Mouse (Mus musculus) lung, postnatal 4 days (tissue): Measurements from ENCODE around the gene Pxmp4.

Source experiments
- DNase-seq, 2 experiments: peaks; one replicate each; pipeline ENCODE4 v3.0.0; 2021

Gene Pxmp4

GRCm38 (mm10) chr2:154603638-154604153 lies at the start of gene Pxmp4:
Gene Pxmp4 (minus strand): TSS chr2:154603708.
- peak; percentile 99 for DNase-seq

GRCm38 (mm10) chr2:154651363-154651762 lies 47.9 kb upstream of the Pxmp4 start, which contains the start of gene Chmp4b:
Gene Chmp4b (plus strand): TSS chr2:154651705.
- DNase-seq = peak; percentile 56 to 72

- DNase-seq = no peak
These were observed 46.9 kb upstream of the Pxmp4 start for GRCm38 (mm10) chr2:154650404-154650803.

DNA sequence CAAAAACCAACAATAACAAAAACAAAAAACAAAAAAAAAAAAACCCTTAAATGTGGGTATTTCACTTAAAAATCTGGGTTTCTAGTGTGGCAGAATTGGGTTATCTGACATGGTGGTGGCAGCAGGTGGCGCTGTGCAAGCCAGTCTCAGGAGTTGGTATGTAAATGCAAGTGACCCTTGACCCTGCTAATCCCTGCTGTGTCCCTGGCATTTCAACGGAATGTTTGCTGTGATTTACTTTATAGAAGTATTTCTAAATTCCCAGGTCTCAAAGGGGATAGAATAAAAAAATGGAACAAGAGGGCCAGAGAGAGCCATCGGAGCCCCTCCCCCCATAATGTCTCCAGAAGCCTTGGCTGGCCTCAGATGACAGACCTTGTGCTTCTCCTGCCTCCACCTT lies 44.6 kb upstream of the Pxmp4 start:
- DNase-seq = no peak

DNA sequence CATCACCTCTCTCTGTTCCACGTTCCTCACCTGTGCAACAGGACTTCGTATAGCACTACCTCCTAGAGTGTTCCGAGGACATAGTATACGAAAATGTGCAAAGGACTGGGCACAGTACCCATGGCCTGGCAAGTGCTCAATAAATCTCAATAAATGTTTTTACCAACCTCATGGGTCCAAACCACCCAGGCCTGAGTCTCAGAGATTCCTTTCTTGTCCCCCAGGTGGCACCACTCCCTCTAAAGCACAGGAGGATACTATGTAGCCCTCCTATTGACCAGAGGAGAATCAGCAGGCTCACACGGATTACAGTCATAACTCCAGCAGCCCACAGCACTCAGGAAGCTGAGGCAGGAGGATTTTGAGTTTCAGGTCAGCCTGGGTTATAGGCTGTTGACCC lies 43.1 kb upstream of the Pxmp4 start:
- DNase-seq = peak in 1 of 2 experiments; percentile 51

DNA sequence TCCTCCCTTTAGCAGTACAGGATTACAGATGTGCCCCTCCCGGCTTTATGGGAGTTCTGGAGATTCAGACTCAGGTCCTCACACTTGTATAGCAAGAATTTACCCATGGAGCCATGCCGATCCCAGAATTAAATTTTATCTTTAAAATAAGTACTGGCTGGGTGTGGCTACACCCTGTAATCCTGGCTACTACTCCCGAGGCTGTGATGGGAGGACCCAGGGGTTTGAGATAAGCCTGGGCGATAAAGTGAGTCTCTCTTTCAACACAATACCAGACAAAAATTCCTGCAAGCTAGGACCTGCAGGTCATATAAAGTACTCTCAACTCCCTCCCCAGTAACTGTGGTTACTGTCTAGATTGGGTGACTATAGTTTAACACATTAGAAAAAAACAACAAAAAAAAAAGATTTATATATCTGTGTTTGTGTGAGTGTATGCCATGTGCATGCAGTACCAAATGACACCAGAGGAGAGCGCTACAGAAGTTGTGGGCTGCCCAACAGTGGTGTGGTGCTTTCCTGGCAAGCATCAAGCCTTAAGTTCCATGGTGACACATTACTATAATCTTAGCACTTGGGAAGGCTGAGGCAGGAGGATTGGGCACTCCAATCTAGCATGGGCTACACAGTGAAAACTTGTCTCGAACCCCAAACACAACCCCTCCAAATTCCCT lies 39.3 kb upstream of the Pxmp4 start:
- no peak for DNase-seq

DNA sequence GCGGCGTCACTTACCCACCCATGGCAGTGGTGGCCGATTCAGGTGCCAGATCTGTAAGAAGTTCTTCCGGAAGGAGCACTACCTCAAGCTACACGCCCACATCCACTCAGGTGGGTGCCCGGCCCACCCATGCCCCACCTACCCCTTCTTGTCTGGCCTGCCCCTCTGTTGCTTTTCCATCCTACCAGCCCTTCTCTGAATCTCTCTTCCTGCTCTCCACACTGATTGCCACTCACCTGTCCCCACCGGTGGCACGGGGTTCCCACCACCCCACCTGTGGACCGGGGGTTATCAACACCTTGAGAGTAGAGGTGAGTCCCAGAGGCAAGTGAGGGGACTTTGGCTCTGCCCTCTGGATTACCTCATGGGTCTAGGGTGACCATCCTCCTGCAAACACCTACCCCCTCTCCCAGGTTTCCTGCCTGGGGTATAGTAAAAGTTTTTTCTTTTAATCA lies 38.5 kb upstream of the Pxmp4 start:
- DNase-seq = peak; percentile 29 to 74

GRCm38 (mm10) chr2:154641176-154641575 lies 37.7 kb upstream of the Pxmp4 start:
- DNase-seq = peak in 1 of 2 experiments; percentile 79

- no peak for DNase-seq
These were observed 35.6 kb upstream of the Pxmp4 start for GRCm38 (mm10) chr2:154639115-154639514.

DNA sequence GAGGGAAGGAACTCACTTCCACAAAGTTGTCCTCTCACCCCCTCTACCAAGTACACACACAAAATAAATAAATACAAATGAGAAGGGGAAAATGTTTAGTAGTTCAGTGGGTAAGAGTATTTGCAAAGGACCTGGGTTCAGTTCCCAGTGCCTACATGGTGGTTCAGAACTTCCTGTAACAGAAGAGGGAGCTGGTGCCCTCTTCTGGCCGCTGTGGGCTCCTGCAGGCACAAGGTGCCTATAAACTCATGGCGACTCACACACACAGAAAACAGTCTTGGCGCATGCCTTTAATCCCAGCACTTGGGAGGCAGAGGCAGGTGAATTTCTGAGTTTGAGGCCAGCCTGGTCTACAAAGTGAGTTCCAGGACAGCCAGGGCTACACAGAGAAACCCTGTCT lies 35.0 kb upstream of the Pxmp4 start:
- no peak for DNase-seq

DNA sequence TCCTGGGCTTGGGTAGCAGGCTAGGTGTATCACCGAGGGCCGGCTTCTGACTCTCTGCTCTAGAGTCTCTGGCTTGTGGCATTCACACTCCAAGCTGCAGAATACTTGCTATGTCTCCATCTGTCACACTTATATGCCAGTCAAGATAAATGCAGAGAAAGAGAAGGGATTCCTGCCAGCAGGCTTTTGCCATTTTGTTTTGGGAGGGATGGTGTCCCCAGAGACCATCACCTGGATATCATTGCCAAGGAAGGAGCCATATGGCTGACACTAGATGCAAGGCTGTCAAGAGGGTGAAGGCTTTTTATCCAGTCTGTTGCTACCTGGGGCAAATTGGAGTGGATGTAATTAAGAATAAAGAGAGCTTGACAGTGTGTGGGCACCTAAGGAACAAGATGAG lies 32.3 kb upstream of the Pxmp4 start:
- no peak for DNase-seq

DNA sequence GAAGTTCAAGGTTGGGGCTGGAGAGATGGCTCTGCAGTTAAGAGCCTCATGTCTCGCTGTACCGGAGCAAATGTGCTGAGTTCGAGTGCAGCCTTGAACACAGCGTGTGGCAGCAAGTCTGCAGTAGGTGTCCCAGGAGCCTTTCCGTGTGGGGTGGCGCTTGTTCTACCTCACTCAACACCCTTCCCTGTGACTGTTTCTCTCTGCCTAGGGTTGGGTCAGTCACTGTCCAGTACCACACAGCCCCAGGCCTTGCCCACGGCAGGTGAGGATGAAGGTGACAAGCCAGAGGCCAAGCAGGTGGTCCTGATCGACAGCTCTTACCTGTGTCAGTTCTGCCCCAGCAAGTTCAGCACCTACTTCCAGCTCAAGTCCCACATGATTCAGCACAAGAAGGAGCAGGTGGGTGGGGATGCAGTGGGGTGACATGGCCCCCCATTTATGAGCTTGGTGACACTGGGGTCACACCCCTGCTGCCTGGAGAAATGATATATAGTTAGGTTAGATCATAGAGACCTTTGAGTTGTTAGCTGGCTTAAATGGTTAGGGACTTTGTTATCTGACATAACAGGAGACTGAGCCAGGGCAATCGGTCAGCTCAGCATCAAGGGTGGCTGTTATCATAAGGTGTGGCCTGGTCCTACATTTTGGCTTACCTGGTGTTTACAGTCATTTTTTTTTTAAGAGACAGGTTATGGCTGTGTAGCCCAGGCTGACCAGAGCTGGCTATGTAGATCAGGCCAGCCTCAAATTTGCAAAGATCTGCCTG lies 30.6 kb upstream of the Pxmp4 start:
- DNase-seq = no peak

GRCm38 (mm10) chr2:154633039-154633742 lies 29.7 kb upstream of the Pxmp4 start:
- no peak for DNase-seq

GRCm38 (mm10) chr2:154632203-154632780 lies 28.8 kb upstream of the Pxmp4 start:
- no peak for DNase-seq

- DNase-seq = no peak
These were observed 27.0 kb upstream of the Pxmp4 start for GRCm38 (mm10) chr2:154630531-154630930.

GRCm38 (mm10) chr2:154624137-154624536 lies 20.6 kb upstream of the Pxmp4 start:
- no peak for DNase-seq

- no peak for DNase-seq
These were observed 18.2 kb upstream of the Pxmp4 start for GRCm38 (mm10) chr2:154621684-154622083.

DNA sequence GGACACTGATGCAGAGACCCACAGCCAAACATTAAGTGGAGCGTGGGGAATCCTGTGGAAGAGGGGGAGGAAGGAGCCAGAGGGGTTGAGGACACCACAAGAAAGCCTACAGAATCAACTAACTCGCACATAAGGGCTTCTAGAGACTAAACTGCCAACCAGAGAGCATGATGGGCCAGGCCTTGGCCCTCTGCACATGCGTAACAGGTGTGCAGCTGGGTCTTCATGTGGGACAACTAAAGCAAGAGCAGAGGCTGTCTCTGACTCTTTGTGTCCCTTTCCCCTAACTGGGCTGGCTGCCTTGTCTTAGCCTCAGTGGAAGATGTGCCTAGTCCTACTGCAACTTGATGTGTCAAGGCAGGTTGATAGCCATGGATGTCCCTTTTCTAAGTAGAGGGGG lies 13.6 kb upstream of the Pxmp4 start:
- DNase-seq = no peak

- DNase-seq = no peak
These were observed 12.2 kb upstream of the Pxmp4 start for GRCm38 (mm10) chr2:154615674-154616073.

- DNase-seq = no peak
These were observed 11.5 kb upstream of the Pxmp4 start for GRCm38 (mm10) chr2:154614841-154615576.

GRCm38 (mm10) chr2:154613118-154614115 lies 9.9 kb upstream of the Pxmp4 start, which contains the start of the genes Zfp341 and 4930519P11Rik:
Gene Zfp341 (plus strand): TSS chr2:154613297.
Gene 4930519P11Rik (minus strand): TSS chr2:154613437.
- DNase-seq = peak; percentile 94 to 97
